Mouse (Mus musculus): ENCODE results near the gene Sestd1.

- TF ChIP-seq CTCF (IDR thresholded peaks at IDR 0.05; ENCODE audit: low read depth, low read length) (no peak), POLR2A (IDR thresholded peaks at IDR 0.05; ENCODE audit: extremely low read depth, insufficient read depth, low read length) (no peak)
Measured at GRCm38 (mm10) chr2:77154080-77154479, 126.3 kb downstream of the Sestd1 start.

Measured in liver, adult 2 months (tissue).